Mouse (Mus musculus): ENCODE measurements at regions not wholly inside any gene's neighbourhood (a gene's known extent, or its start where the extent isn't known, plus 50 kb on each side); places are given as distances from the start of the nearest gene placed in this dataset.

- in situ Hi-C loops (cut with MboI; ENCODE audit: low pct_unique_long_range_greater_than_20kb in 1 of 2, low sequenced_read_pairs in 2 of 2, unreplicated experiment in 1 of 2) = no loop called here
Observed at GRCm38 (mm10) chr12:70619436-70619835, 166.5 kb downstream of the Tmx1 start.

- in situ Hi-C loops (cut with MboI; ENCODE audit: low pct_unique_long_range_greater_than_20kb in 1 of 2, low sequenced_read_pairs in 2 of 2, unreplicated experiment in 1 of 2) = no loop called here
Observed at GRCm38 (mm10) chr12:70622019-70622418, 169.1 kb downstream of the Tmx1 start.

GRCm38 (mm10) chr12:70624298-70624980, 171.5 kb downstream of the Tmx1 start:
- in situ Hi-C loops (cut with MboI; ENCODE audit: low pct_unique_long_range_greater_than_20kb in 1 of 2, low sequenced_read_pairs in 2 of 2, unreplicated experiment in 1 of 2) = no loop called here

GRCm38 (mm10) chr12:70627638-70628037, 174.7 kb downstream of the Tmx1 start:
- in situ Hi-C loops (cut with MboI; ENCODE audit: low pct_unique_long_range_greater_than_20kb in 1 of 2, low sequenced_read_pairs in 2 of 2, unreplicated experiment in 1 of 2) = no loop called here

- in situ Hi-C loops (cut with MboI; ENCODE audit: low pct_unique_long_range_greater_than_20kb in 1 of 2, low sequenced_read_pairs in 2 of 2, unreplicated experiment in 1 of 2) = no loop called here
Observed at GRCm38 (mm10) chr12:70628384-70629365, 175.8 kb downstream of the Tmx1 start.

GRCm38 (mm10) chr12:70629371-70629770, 176.5 kb downstream of the Tmx1 start:
- in situ Hi-C loops (cut with MboI; ENCODE audit: low pct_unique_long_range_greater_than_20kb in 1 of 2, low sequenced_read_pairs in 2 of 2, unreplicated experiment in 1 of 2) = no loop called here

GRCm38 (mm10) chr12:70631281-70631680, 178.4 kb downstream of the Tmx1 start:
- in situ Hi-C loops (cut with MboI; ENCODE audit: low pct_unique_long_range_greater_than_20kb in 1 of 2, low sequenced_read_pairs in 2 of 2, unreplicated experiment in 1 of 2) = no loop called here

- in situ Hi-C loops (cut with MboI; ENCODE audit: low pct_unique_long_range_greater_than_20kb in 1 of 2, low sequenced_read_pairs in 2 of 2, unreplicated experiment in 1 of 2) = no loop called here
Observed at GRCm38 (mm10) chr12:70633194-70633593, 180.3 kb downstream of the Tmx1 start.

- in situ Hi-C loops (cut with MboI; ENCODE audit: low pct_unique_long_range_greater_than_20kb in 1 of 2, low sequenced_read_pairs in 2 of 2, unreplicated experiment in 1 of 2) = no loop called here
Observed at GRCm38 (mm10) chr12:70633622-70634365, 180.9 kb downstream of the Tmx1 start.

GRCm38 (mm10) chr12:70635997-70636396, 183.1 kb downstream of the Tmx1 start:
- in situ Hi-C loops (cut with MboI; ENCODE audit: low pct_unique_long_range_greater_than_20kb in 1 of 2, low sequenced_read_pairs in 2 of 2, unreplicated experiment in 1 of 2) = no loop called here

- in situ Hi-C loops (cut with MboI; ENCODE audit: low pct_unique_long_range_greater_than_20kb in 1 of 2, low sequenced_read_pairs in 2 of 2, unreplicated experiment in 1 of 2) = no loop called here
Observed at GRCm38 (mm10) chr12:70640186-70640585, 185.1 kb upstream of the Frmd6 start.

GRCm38 (mm10) chr12:70644910-70645309, 180.4 kb upstream of the Frmd6 start:
- in situ Hi-C loops (cut with MboI; ENCODE audit: low pct_unique_long_range_greater_than_20kb in 1 of 2, low sequenced_read_pairs in 2 of 2, unreplicated experiment in 1 of 2) = no loop called here

GRCm38 (mm10) chr12:70645407-70645806, 179.9 kb upstream of the Frmd6 start:
- in situ Hi-C loops (cut with MboI; ENCODE audit: low pct_unique_long_range_greater_than_20kb in 1 of 2, low sequenced_read_pairs in 2 of 2, unreplicated experiment in 1 of 2) = no loop called here

- in situ Hi-C loops (cut with MboI; ENCODE audit: low pct_unique_long_range_greater_than_20kb in 1 of 2, low sequenced_read_pairs in 2 of 2, unreplicated experiment in 1 of 2) = no loop called here
Observed at GRCm38 (mm10) chr12:70647516-70647915, 177.8 kb upstream of the Frmd6 start.

GRCm38 (mm10) chr12:70648179-70648811, 177.0 kb upstream of the Frmd6 start:
- in situ Hi-C loops (cut with MboI; ENCODE audit: low pct_unique_long_range_greater_than_20kb in 1 of 2, low sequenced_read_pairs in 2 of 2, unreplicated experiment in 1 of 2) = no loop called here

- in situ Hi-C loops (cut with MboI; ENCODE audit: low pct_unique_long_range_greater_than_20kb in 1 of 2, low sequenced_read_pairs in 2 of 2, unreplicated experiment in 1 of 2) = no loop called here
Observed at GRCm38 (mm10) chr12:70648812-70649188, 176.5 kb upstream of the Frmd6 start.

- in situ Hi-C loops (cut with MboI; ENCODE audit: low pct_unique_long_range_greater_than_20kb in 1 of 2, low sequenced_read_pairs in 2 of 2, unreplicated experiment in 1 of 2) = no loop called here
Observed at GRCm38 (mm10) chr12:70649691-70650090, 175.6 kb upstream of the Frmd6 start.

GRCm38 (mm10) chr12:70650470-70650869, 174.8 kb upstream of the Frmd6 start:
- in situ Hi-C loops (cut with MboI; ENCODE audit: low pct_unique_long_range_greater_than_20kb in 1 of 2, low sequenced_read_pairs in 2 of 2, unreplicated experiment in 1 of 2) = no loop called here

- in situ Hi-C loops (cut with MboI; ENCODE audit: low pct_unique_long_range_greater_than_20kb in 1 of 2, low sequenced_read_pairs in 2 of 2, unreplicated experiment in 1 of 2) = no loop called here
Observed at GRCm38 (mm10) chr12:70652751-70653150, 172.6 kb upstream of the Frmd6 start.
